Mouse (Mus musculus) retina, postnatal 7 days (tissue): Measurements from ENCODE around the gene Rnf216.

Experiments
- DNase-seq: peaks from one replicate; pipeline ENCODE4 v3.0.0-alpha.2; 2012; ENCODE audit warnings: low read depth, low spot score

Gene Rnf216

GRCm38 (mm10) chr5:143053132-143053972, 59.4 kb downstream of the Rnf216 start:
- peak; percentile 13 for DNase-seq

DNA sequence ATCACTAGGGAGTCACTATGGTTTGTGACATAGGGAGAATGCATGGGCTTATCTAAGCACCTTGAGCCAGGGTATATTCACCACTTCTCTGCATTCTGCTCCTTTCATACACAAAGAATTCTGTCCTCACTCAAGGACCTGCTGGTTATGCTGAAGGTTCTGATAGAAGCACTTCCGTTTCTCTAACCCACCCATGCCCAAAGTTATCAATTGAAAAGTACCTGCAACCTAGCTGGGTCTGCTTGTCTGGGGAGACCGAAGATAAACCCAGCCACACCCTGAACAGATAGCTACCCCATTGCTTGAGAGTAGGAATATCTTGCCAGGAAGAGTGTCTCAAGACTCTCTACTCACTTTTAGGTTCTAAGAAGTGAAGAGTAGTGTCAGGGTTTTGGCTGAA, 60.1 kb downstream of the Rnf216 start:
- no peak for DNase-seq

- DNase-seq, result no peak
These were observed 60.9 kb downstream of the Rnf216 start for GRCm38 (mm10) chr5:143051851-143052250.

GRCm38 (mm10) chr5:143050273-143050672, 62.5 kb downstream of the Rnf216 start:
- DNase-seq, result peak; percentile 48

- DNase-seq, result no peak
These were observed 63.0 kb downstream of the Rnf216 start for GRCm38 (mm10) chr5:143049746-143050145.

GRCm38 (mm10) chr5:143049013-143049385, 63.8 kb downstream of the Rnf216 start:
- no peak for DNase-seq

GRCm38 (mm10) chr5:143048232-143049012, 64.4 kb downstream of the Rnf216 start:
- DNase-seq, result no peak

DNA sequence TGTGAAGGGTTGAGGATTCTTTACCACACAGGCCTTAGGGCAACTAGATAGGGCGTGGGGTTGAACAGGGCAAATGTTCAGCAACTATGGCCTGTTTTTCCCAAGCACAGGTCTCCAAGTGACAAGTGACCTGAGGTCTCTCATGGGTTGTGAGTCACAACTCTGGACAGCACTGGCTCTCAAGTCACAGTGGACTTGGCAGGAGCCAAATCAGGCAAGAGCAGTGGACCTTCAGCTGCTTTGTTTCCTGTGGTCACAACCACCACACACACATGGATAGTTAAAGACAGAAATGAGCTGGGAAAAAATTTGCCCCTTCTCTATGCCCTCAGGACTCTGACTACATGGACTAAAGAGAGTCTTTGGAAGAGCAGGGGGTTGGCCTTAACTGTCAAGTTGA, 65.2 kb downstream of the Rnf216 start:
- no peak for DNase-seq

- no peak for DNase-seq
These were observed 68.9 kb downstream of the Rnf216 start for GRCm38 (mm10) chr5:143043902-143044301.

GRCm38 (mm10) chr5:143043285-143043684, 69.5 kb downstream of the Rnf216 start:
- no peak for DNase-seq

DNA sequence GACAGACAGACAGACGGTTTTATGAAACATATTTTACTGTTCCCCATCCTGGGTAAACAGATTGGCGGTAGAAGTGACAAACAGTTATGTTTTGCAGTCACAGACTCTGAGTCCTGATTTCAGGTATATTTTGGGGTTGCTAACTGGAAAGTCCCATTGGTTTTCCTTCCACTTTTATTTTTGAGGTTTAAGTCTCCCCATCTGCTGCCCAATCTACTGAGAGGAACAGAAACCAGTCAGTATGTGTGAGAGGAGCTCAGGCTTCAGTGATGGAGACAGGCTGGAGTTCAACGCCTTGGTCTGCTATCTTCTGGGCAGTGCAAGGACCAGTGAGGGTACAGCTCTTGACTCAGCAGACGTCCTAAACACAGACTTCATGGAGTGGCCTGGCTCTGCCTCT, 74.0 kb downstream of the Rnf216 start:
- no peak for DNase-seq

DNA sequence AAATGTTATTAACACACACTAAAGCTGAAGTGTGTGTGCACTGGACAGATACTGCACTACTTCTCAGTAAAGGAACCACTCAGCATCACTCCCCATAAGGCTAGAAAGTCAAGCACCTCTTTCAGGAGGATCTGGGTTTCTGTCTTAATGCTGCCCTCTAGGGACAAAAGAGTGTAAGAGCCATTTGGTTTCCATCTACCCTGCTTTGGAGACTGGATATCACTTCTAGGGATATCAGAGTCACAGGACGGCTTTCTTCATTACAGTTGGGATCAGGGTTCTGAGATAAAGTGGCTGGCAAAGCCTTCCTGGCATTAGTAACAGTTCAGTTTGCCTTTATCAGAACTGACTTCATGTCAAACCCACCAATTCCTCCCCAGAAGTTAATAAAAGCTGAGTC, 75.6 kb downstream of the Rnf216 start:
- peak; percentile 55 for DNase-seq

- DNase-seq, result no peak
These were observed 76.7 kb downstream of the Rnf216 start for GRCm38 (mm10) chr5:143036052-143036451.

- DNase-seq, result no peak
These were observed 77.5 kb downstream of the Rnf216 start for GRCm38 (mm10) chr5:143035271-143035670.

DNA sequence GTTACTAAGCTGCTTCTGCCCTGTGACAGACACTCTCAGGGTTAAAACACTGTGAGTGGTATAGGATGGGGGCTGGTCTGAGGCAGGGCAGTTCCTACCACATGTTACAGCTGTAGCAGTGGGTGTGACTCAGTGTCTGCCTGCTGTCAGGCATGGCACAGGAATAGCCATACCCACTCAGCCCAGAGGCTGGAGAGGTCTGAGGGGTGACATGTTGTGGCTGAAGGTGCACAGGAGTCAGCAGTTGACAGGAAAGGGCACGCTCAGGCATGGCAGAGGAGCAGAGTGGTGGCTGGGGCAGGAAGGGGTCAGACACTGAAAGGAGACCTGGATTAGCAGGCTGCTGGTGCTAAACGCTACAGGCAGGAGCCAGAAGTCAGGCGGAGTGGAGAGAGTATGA, 78.7 kb downstream of the Rnf216 start:
- no peak for DNase-seq

DNA sequence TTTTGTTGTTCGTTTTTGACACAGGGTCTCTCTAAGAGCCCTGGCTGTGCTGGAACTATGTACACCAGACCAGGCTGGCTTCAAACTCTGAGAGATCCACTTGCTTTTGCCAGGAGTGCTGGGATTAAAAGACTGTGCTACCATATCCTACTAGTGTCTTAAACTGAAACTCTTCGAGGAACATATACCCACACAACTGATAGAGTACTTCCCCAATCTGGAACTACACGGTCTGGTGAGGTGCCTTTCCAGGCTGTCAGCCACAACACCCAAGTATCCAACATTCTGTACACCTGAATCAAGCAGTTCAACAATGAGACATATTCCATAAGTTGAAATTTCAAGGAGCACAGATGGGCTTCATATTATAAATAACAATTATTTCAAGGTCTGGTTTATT, 79.5 kb downstream of the Rnf216 start:
- no peak for DNase-seq

DNA sequence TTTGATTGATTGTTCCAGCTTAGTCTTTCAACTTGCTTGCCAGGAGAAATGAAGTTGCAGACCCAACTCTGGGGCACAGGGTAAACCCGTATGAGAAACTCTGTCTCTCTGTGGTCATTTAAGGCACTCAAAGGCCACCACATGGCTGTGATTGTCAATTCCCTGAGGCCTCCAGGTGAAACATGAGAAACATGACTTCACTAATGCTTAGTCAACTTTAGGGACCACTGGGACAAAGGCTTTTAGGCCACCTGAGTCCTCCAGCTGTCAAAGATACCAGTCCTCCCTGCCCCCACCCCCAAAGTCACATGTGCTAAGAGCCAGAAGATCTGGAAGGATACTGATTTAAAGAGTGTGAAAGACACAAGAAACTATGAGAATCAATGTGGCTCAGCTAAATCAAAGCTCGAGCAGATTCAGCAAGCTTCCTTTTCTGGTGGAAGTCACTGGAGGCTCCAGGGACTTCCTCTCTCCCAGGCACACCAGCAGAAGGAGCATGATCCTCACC, 80.1 kb downstream of the Rnf216 start:
- no peak for DNase-seq

DNA sequence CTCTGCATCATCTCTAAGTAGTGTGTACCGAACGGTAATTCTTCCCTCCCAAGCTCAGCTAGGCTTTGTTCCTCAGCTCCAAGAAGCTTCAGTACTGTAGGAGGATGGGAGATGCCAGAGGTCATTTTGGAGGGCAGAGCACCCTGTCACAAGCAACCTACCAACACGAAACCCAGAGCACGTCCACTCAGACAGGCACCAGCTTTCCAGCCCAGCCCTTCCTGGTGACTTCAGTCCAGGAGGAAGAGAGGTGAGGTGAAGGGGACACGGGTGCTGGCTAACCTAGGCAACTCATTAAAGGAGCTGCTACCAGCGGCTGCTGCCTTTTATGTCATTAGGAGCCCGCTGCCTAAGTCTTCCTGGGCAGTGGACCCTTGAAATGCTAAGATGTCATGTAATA, 81.1 kb downstream of the Rnf216 start:
- DNase-seq, result no peak

DNA sequence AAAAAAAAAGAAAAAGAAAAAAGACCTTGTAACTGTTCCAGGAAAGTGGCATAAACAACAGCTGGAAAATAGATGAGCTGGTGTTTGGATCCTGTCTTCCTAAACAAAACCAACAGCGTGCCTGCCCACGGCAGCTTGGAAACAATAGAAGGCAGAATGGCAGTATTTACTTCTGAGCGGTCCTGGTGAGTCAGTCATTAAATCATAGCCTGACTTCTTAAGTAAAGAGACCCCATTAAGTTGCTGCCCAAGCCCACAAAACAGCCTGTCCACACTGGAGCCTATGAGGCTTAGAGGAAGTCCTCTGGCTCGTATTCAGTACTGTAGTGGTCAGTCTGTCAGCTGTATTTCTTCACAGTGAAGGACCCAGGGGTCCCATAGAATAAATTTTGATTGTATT, 81.6 kb downstream of the Rnf216 start:
- no peak for DNase-seq

GRCm38 (mm10) chr5:143023887-143024286, 88.9 kb downstream of the Rnf216 start:
- DNase-seq, result no peak

DNA sequence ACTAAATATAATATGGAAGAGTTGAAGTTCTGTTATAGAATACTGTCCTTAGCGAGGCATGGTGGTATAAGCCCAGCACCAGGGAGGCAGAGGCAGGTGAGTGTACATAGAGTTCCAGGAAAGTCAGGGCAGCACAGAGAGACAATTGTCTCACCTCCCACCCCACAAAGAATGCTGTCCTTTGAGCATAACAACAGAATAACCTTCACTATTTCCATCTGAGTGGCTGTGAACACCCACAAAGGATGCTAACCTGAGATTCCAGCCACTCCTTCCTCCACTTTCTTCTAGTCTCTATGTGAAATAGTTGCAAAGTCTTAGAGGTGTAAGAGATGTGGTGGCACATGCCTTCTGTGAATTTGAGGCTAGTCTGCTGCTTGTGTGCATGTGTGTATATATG, 89.8 kb downstream of the Rnf216 start:
- no peak for DNase-seq

DNA sequence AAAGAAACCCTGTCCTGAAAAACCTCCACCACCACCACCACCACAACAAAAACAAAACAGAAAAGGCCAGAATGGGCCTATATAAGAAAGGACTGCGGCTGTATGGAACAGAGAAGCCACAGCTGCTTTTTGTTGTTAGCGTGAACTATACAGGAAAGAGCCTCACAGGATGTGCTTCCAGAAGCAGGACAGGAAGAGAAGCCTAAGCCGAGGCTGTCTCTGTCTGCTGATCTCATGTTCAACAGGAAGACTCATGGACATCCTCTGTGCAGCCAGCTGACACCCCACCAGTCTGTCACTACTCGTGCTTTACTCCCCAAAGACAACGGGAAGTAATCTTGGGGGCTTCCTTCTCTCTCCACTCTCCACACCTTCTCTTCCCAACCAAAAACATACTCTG, 95.4 kb downstream of the Rnf216 start:
- no peak for DNase-seq

DNA sequence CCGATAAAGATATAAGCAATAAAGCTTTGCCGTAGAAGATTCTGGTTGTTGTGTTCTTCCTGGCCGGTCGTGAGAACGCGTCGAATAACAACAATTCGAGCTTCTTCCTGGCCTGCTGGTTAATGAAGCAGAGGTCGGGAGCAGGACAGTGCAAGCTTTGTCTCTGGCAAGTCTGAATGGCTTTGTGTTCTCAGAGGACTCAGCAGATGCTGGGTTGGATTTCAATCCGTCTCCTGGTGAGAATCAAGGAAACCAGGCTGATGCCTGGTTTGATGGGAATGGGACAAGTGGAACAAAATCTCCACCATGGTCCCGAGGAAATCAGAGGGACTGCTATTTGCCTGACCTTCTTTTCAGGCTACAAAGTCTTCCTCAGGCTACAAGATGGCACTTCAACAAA, 103.4 kb downstream of the Rnf216 start:
- DNase-seq, result no peak
